Mouse (Mus musculus): ENCODE results near the gene Fndc8. TPM values are rescaled to one million over a fixed set of nuclear protein-coding genes. Genes with fewer than 3 reads are reported as not detected.

Fndc8 gene
- total RNA-seq (2023) = not detected

GRCm38 (mm10) chr11:82891936-82892335 lies at the start of gene Fndc8:
Gene Fndc8 (plus strand): TSS chr11:82892124.

GRCm38 (mm10) chr11:82871031-82871446 lies 20.9 kb upstream of the Fndc8 start, which contains the start of gene Rffl:
Gene Rffl (minus strand): TSS chr11:82871210.

GRCm38 (mm10) chr11:82890342-82890762 lies 1.6 kb upstream of the Fndc8 start, which contains the start of gene Rad51d:
Gene Rad51d (minus strand): TSS chr11:82890614.

GRCm38 (mm10) chr11:82907651-82908607 lies 16.0 kb downstream of the Fndc8 start, which contains the start of gene Nle1:
Gene Nle1 (minus strand): TSS chr11:82908411.

GRCm38 (mm10) chr11:82910250-82910649 lies 18.3 kb downstream of the Fndc8 start, which contains the start of gene Unc45b:
Gene Unc45b (plus strand): TSS chr11:82910550.

Other genes starting within 250 kb of the Fndc8 start
- gene Cct6b, start 127.8 kb upstream of the Fndc8 start, total RNA-seq (2023) = under 1 TPM; 0.31 to 0.33 TPM
- 10 to 100 TPM; 28.5 to 29.1 TPM for gene Zfp830, start 127.8 kb upstream of the Fndc8 start, total RNA-seq (2023)
- gene Lig3, start 111.0 kb upstream of the Fndc8 start, total RNA-seq (2023) = 10 to 100 TPM; 21.0 to 28.0 TPM
- 10 to 100 TPM; 59.8 to 67.6 TPM for gene Rffl, start 20.9 kb upstream of the Fndc8 start, total RNA-seq (2023)
- 10 to 100 TPM; 14.0 to 16.1 TPM for gene Rad51d, start 1.5 kb upstream of the Fndc8 start, total RNA-seq (2023)
- 10 to 100 TPM in 1 of 2 experiments, 1 to 10 TPM in 1; 8.2 to 10.9 TPM for gene Nle1, start 16.3 kb downstream of the Fndc8 start, total RNA-seq (2023)
- gene Unc45b, start 18.4 kb downstream of the Fndc8 start, total RNA-seq (2023) = under 1 TPM in 1 of 2 experiments, not detected in 1; 0.13 TPM
- gene Slfn5, start 59.2 kb downstream of the Fndc8 start, total RNA-seq (2023) = 10 to 100 TPM; 27.1 to 27.9 TPM
- 10 to 100 TPM; 10.2 to 12.7 TPM for gene Slfn9, start 99.7 kb downstream of the Fndc8 start, total RNA-seq (2023)
- gene Slfn8, start 128.7 kb downstream of the Fndc8 start, total RNA-seq (2023) = 10 to 100 TPM; 11.7 to 12.2 TPM
- gene Slfn2, start 173.0 kb downstream of the Fndc8 start, total RNA-seq (2023) = 100 to 1,000 TPM; 344 to 353 TPM
- gene Slfn1, start 224.7 kb downstream of the Fndc8 start, total RNA-seq (2023) = 100 to 1,000 TPM; 117 to 118 TPM

Data from neutrophil, adult 59 days (primary cell).